Mouse (Mus musculus) cerebellum, adult 2 months (tissue): ENCODE measurements around the gene C1qtnf1.

Experiments
- CTCF ChIP-seq: fragments of 200-500 bp; IDR thresholded peaks from 2 replicates; pipeline ENCODE4 v1.5.1; 2011; ENCODE audit warnings: low read depth, mild to moderate bottlenecking, control low read depth, low read length, moderate library complexity, borderline replicate concordance; ENCODE audit not compliant: insufficient read depth
- POLR2A ChIP-seq: fragments of 200-500 bp; IDR thresholded peaks from 2 replicates; pipeline ENCODE4 v1.6.1; 2011; ENCODE audit warnings: low read length, control low read depth, borderline replicate concordance; ENCODE audit not compliant: insufficient read depth

GRCm38 (mm10) chr11:118485780-118486179 is 57.8 kb downstream of the C1qtnf1 start:
- TF ChIP-seq CTCF (no peak), POLR2A (no peak)
